Mouse (Mus musculus) cerebellum, postnatal 4 days (tissue): ENCODE measurements around the gene Tmed4.

Experiments used
- DNase-seq, 2 experiments: peaks; one replicate each; pipeline ENCODE4 v3.0.0; 2022; ENCODE audit warnings: low spot score in 2 of 2, mixed read lengths in 1 of 2

Tmed4 gene

GRCm38 (mm10) chr11:6274387-6275093 is at the start of gene Tmed4:
Gene Tmed4, minus strand, starts transcription at chr11:6274870.
- peak; percentile 98 to 99 for DNase-seq

- DNase-seq = no peak
These were observed 48.7 kb upstream of the Tmed4 start for GRCm38 (mm10) chr11:6323348-6323747.

DNA sequence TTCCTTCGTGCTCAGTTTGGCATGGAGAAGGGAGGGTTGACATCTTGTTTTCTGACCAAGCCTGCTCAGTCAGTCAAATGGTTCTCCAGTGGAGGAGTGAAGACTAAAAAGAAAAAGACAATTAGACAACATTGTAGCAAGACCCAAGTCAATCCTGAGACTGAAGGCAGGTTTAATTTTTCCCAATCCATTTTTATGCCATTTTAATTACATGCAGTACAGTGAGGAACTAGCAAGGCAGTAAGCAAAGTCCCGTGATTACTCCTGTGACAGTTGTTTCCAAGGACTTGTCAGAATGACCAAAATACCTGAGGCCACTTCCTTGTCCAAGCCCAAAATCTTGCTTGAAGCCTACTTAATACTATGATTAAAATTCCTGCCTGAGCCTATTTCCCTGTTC is 47.4 kb upstream of the Tmed4 start:
- DNase-seq = no peak

DNA sequence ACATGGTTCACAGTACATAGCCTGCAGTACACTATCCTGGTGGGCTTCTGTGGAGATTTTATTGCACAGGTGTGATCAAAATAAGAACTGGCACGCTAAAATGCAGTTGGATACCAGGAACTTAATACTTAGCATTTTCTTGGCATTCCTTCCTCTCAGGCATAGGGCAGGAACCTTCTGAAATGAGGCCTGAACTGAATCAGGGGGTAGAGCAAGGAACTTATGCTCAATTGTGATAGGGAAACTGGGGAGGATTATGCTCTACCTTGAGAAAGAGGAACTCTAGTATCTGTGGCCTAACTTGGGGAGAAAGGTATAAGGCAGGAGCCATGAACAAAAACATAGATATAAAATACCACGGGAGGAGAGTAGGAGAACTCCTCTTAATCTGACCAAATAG is 44.7 kb upstream of the Tmed4 start:
- DNase-seq = no peak

DNA sequence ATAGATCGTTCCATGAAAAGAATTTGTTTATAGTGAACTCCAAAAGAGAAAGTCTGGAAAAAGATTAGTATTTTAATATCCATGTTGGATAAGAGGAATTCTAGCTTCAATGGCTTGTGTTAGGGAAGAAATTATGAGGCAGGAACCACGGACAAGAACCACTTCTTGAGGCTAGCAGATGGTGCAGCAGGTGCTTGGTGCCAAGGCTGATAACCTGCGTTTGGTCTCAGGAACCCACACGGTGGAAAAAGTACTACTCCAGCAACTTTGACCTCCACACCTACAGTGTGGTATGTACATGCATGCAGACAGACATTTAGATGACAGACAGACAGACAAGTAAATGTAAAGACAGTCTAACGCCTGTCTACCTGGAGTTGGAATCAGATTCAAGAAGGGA is 43.9 kb upstream of the Tmed4 start:
- DNase-seq = no peak

DNA sequence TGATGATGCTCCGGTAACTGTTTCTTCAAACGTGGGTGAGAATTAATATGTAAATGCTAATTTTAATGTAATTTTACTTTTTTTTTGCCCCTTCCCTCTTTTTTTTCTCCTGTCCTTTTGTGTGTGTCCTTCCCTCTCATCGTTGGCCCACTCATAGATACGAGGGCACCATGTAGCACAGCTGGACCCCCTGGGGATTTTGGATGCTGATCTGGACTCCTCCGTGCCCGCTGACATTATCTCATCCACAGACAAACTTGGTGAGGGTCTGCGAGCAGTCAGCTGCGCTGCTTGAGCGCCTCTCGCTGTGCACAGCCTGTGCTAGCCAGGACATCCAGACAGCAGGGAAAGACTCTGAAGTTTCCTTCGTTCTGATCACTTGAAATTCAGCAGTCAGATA is 42.2 kb upstream of the Tmed4 start:
- DNase-seq = no peak

- DNase-seq = no peak
These were observed 39.3 kb upstream of the Tmed4 start for GRCm38 (mm10) chr11:6313874-6314406.

GRCm38 (mm10) chr11:6308181-6308580 is 33.5 kb upstream of the Tmed4 start:
- DNase-seq = no peak

- DNase-seq = no peak
These were observed 31.3 kb upstream of the Tmed4 start for GRCm38 (mm10) chr11:6305943-6306430.

DNA sequence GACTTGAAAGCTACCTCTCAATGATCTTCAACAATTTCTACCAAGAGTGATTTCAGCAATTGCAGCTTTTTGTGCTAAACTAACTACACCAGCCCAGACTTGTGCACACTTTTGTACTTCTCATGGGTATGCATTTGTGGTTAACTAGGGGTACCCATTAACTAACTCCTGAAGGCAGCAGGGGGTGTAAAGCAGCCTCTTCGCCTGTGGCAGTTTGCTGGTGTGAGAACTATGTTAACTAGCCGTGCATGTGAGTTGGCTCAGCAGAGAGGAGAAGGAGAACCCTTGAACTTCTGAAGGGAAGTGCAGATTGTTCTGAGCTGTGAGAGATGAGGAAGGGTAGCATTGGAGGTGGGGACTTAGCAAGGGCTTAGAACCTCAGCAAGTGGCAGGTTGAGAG is 28.1 kb upstream of the Tmed4 start:
- no peak for DNase-seq

DNA sequence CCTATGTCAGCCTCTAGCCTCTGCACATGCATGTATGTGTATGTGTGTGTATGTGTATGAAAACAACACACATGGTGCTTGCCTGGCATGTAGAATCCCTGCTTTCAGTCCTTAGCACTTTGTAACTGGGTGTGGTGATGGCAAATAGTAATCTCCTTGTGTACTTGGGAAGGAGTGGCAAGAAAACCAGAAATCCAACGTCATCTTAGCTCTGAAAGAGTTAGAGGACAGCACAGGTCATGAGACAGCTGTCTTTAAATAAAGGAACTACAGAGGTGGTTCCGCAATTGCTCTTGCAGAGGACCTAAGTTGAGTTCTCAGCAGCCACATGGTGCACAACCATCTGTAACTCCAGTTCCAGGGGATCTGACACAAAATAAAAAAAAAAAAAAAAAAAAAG is 24.8 kb upstream of the Tmed4 start:
- no peak for DNase-seq

DNA sequence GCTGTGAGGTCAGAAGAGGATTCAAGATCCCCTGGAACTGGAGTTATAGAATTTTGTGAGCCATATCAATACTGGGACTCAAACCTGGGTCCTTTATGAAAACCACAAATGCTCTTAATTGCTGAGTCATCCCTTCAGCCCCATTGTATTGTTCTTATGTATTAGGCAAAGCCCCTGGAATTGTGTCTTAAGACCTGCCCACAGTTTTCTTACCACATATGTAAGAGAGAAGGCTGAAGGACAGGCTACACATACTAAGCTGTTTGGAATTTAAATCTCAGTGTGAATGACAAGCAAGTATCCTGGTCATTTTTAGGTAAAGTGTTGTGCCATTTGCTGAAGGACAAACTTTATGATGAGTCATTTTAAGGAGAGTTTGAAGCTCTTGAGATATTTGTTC is 21.4 kb upstream of the Tmed4 start:
- no peak for DNase-seq

DNA sequence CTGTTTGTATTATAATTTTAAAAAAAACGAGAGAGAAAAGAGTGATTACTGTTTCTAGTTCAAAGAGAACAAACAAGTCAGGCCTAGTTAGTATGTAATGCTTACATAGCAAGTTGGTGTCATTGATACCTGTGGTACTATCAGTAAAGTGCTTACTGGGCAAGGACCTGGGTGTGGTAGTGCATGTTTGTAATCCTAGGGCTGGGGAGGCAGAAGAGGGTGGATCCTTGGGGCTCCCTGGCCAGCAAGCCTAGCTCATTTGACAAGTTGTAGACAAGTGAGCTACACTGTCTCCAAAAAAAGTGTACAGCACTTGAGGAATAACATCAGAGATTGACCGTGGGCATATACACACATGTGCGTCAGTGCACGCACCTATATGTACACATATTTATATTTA is 20.0 kb upstream of the Tmed4 start:
- DNase-seq = no peak

- DNase-seq = no peak
These were observed 18.9 kb upstream of the Tmed4 start for GRCm38 (mm10) chr11:6293601-6294000.

- DNase-seq = no peak
These were observed 18.3 kb upstream of the Tmed4 start for GRCm38 (mm10) chr11:6292988-6293349.

GRCm38 (mm10) chr11:6292116-6292987 is 17.7 kb upstream of the Tmed4 start:
- no peak for DNase-seq

- DNase-seq = peak; percentile 99
These were observed 16.9 kb upstream of the Tmed4 start, which contains the start of gene Ogdh for GRCm38 (mm10) chr11:6291401-6292115. Gene Ogdh, plus strand, starts transcription at chr11:6291633.

DNA sequence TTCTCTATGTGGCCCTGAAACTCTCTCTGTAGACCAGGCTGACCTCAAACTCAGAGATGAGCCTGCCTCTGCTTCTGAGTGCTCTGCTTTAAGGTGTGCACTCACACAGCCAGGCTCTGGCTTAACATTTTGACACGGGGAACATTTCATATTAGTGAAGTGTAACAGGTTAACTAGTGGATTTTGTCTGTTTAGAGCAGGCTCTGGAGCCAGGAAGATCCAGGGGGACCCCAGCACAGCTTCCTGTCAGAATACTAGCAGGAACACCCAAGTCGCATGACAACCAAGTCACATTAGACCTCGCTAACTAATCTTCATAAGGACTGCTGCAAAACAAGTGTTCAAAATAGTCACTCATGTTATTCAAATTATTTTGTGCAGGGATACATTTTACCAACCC is 16.2 kb upstream of the Tmed4 start:
- no peak for DNase-seq

- no peak for DNase-seq
These were observed 15.5 kb upstream of the Tmed4 start for GRCm38 (mm10) chr11:6290138-6290537.

- no peak for DNase-seq
These were observed 8.3 kb upstream of the Tmed4 start for GRCm38 (mm10) chr11:6282940-6283339.

DNA sequence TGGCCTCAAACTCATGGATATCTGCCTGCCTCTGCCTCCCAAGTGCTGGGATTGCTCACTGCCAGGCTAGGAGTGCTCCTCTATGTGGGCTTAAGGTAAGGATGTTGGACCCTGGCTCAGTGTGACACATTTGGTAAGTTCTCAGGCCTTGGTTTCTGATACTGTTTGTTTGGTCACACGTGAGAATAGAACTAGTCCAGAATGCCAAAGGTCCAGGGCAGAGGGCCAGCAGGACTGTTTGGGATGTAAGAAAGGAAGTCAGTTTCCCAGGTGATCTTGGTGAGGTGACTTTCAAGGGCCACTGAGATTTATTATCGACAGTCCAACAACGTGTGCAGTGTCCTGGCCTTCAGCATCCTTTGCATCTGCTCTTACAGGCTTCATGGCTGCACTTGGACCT is 1.8 kb upstream of the Tmed4 start:
- DNase-seq = no peak

DNA sequence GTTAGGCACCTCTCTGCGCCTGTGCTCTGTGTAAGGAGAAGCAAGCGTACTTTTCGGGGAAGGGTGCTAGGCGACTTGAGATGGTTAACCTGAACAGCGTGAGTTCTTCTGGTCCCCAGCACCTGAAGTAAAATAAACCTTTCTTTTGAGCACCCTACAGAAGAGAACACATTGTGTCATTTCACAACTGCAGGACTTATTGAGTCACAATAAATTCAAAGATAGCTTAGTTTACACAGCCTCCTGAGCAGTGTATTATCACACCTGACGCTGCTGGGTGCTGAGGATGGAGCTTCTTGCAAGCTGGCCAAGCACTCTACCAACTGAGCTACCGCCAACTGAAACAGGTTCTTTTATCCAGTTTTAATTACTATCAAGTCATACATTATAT is 419 bp upstream of the Tmed4 start:
- DNase-seq = no peak
